Mouse (Mus musculus): ENCODE results near the gene Tsen15. TPM values are rescaled to one million over a fixed set of nuclear protein-coding genes. Genes with fewer than 3 reads are reported as not detected.

The Tsen15 gene
- polyA plus RNA-seq, 1 experiment from 2014 or later, result 87.7 TPM

DNA sequence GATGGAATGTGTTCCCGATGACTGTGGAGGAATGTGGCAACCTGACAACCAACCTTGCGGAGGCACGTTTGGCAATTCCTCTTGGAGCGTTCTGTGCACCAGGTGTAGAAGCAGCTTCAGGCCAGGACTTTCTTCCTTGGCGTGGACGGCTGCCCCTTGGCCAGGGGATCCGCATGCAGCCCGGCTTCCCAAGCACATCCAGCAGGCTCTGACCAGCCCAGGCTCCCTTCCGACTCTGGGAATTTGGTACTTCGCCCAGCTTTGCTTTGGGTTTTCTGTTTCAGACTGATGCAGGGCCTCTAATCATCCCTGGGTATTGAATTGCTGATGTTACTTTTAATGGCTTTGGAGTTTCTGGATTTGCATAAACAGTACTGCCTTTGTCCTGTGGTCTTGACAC is 28.0 kb upstream of the Tsen15 start:
- H3K9me3 ChIP-seq (ENCODE audit: control insufficient read depth, low read depth, low read length), result peaks cover 5% of the 10 kb centered on the region; the same call in 1 of the 2 replicates
- H3K4me3 ChIP-seq (ENCODE audit: low read depth, low read length), result no peak overlapping the region
- ATAC-seq (ENCODE audit: insufficient number of reproducible peaks, insufficient read depth, low FRiP score, low read depth), result no peak
- no peak overlapping the region for H3K9ac ChIP-seq (replicated peaks; ENCODE audit: low read depth, low read length)
- no peak overlapping the region for H3K4me2 ChIP-seq (replicated peaks; ENCODE audit: low read depth, low read length)
- no peaks in the 10 kb centered on the region for H3K27me3 ChIP-seq (ENCODE audit: control insufficient read depth, insufficient read depth, low read length)
- H3K4me1 ChIP-seq (ENCODE audit: control insufficient read depth, insufficient read depth, low read length), result peaks cover 15% of the 10 kb centered on the region
- WGBS, result 76% methylated on average over 10 of the region's 10 CpGs
- no peaks in the 10 kb centered on the region for H3K36me3 ChIP-seq (ENCODE audit: control insufficient read depth, insufficient read depth, low read length)
- H3K27ac ChIP-seq (ENCODE audit: low read length), result no peak overlapping the region

DNA sequence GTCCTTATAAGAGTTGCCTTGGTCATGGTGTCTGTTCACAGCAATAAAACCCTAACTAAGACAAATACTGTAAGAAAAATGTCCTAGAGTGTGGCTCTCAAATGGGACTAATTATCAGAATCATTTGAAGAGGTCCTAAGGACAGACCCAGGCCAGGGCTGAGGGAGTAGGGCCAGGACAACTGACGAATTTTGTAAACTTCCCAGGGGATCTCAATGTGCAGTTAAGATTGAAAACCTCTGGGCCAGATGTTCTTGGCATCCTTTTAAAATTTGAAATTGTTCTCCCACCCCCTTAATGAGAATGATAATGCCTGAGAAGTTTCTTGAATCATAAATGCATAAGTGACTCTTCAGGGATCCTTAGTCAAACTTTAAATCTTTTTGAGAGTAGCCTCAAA is 27.5 kb upstream of the Tsen15 start:
- Histone ChIP-seq H3K4me3 (ENCODE audit: low read depth, low read length) (no peak overlapping the region), H3K4me1 (ENCODE audit: control insufficient read depth, insufficient read depth, low read length) (peaks cover 15% of the 10 kb centered on the region), H3K9me3 (ENCODE audit: control insufficient read depth, low read depth, low read length) (peaks cover 5% of the 10 kb centered on the region; the same call in 1 of the 2 replicates), H3K27ac (ENCODE audit: low read length) (no peak overlapping the region), H3K9ac (replicated peaks; ENCODE audit: low read depth, low read length) (no peak overlapping the region), H3K27me3 (ENCODE audit: control insufficient read depth, insufficient read depth, low read length) (no peaks in the 10 kb centered on the region), H3K36me3 (ENCODE audit: control insufficient read depth, insufficient read depth, low read length) (no peaks in the 10 kb centered on the region), H3K4me2 (replicated peaks; ENCODE audit: low read depth, low read length) (no peak overlapping the region)
- WGBS, result 74% methylated on average over 1 of the region's 1 CpGs
- no peak for ATAC-seq (ENCODE audit: insufficient number of reproducible peaks, insufficient read depth, low FRiP score, low read depth)

DNA sequence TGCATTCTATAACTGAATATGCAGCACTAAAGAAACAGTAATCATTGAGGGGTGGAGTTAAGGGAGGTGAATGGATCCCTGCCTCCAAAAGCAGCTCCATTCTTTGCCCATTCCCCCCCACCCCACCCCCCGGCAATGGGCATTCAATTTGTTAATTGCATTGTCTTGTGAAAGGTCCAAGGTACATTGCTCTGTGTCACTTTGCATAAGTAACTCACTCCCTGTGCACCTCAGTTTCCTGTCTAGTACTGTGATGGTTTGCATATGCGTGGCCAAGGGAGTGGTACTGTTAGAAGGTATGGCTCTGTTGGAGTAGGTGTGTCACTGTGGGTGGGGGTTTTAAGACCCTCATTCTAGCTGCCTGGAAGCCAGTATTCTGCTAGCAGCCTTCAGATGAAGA is 26.6 kb upstream of the Tsen15 start:
- ATAC-seq (ENCODE audit: insufficient number of reproducible peaks, insufficient read depth, low FRiP score, low read depth), result no peak
- peaks cover 15% of the 10 kb centered on the region; the same call in 1 of the 2 replicates for H3K4me1 ChIP-seq (ENCODE audit: control insufficient read depth, insufficient read depth, low read length)
- WGBS, result 92% methylated on average over 2 of the region's 2 CpGs
- H3K4me3 ChIP-seq (ENCODE audit: low read depth, low read length), result no peak overlapping the region
- H3K4me2 ChIP-seq (replicated peaks; ENCODE audit: low read depth, low read length), result no peak overlapping the region
- no peak overlapping the region for H3K27ac ChIP-seq (ENCODE audit: low read length)
- H3K9ac ChIP-seq (replicated peaks; ENCODE audit: low read depth, low read length), result no peak overlapping the region
- peaks cover 5% of the 10 kb centered on the region; the same call in 1 of the 2 replicates for H3K9me3 ChIP-seq (ENCODE audit: control insufficient read depth, low read depth, low read length)
- no peaks in the 10 kb centered on the region for H3K36me3 ChIP-seq (ENCODE audit: control insufficient read depth, insufficient read depth, low read length)
- no peaks in the 10 kb centered on the region for H3K27me3 ChIP-seq (ENCODE audit: control insufficient read depth, insufficient read depth, low read length)

DNA sequence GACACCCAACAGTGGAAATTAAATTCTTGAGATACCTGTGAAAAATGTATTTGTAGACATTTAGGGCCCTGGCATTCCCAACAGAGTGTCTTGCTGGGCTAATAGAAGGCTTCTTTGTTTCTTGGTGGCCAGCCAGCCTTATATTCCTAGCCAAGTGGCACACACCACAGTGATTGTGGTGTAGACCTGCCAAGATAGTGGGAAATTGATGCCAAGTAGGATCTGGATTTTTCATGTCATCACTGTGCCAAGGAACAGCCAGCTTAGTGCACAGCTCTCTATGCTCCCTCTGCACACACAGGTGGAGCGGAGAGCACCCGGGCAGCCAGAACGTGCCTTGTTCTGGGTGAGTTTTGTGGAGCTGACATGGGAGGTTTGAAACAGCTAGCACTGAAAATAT is 24.2 kb upstream of the Tsen15 start:
- Histone ChIP-seq H3K27me3 (ENCODE audit: control insufficient read depth, insufficient read depth, low read length) (no peaks in the 10 kb centered on the region), H3K27ac (ENCODE audit: low read length) (no peak overlapping the region), H3K4me1 (ENCODE audit: control insufficient read depth, insufficient read depth, low read length) (0 out of 2 replicates have a peak, but pooled peaks cover 6% of the 10 kb centered on the region), H3K9ac (replicated peaks; ENCODE audit: low read depth, low read length) (no peak overlapping the region), H3K36me3 (ENCODE audit: control insufficient read depth, insufficient read depth, low read length) (no peaks in the 10 kb centered on the region), H3K4me3 (ENCODE audit: low read depth, low read length) (no peak overlapping the region), H3K9me3 (ENCODE audit: control insufficient read depth, low read depth, low read length) (peaks cover 5% of the 10 kb centered on the region; the same call in 1 of the 2 replicates), H3K4me2 (replicated peaks; ENCODE audit: low read depth, low read length) (no peak overlapping the region)
- ATAC-seq (ENCODE audit: insufficient number of reproducible peaks, insufficient read depth, low FRiP score, low read depth), result no peak
- WGBS, result 89% methylated on average over 3 of the region's 3 CpGs

DNA sequence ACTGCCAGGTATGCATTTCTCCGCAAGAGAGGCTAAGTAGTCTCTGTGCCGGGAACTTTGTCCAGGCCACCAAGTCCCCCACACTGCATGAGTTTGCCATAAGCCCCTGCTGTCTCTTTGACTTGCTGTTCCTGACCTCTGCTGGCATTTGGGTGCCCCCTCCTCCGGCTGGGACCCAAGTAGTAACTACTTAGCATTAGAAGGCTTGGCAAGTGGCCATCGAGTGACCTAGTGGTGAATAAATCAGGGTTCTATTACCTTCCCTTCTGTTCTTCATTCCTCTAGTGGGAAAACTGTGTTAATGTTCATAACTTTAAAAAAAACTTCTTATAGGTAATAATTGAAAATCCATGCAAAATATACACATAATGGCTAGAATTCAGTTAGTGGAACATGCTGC is 22.9 kb upstream of the Tsen15 start:
- Histone ChIP-seq H3K4me3 (ENCODE audit: low read depth, low read length) (no peak overlapping the region), H3K27ac (ENCODE audit: low read length) (no peak overlapping the region), H3K36me3 (ENCODE audit: control insufficient read depth, insufficient read depth, low read length) (no peaks in the 10 kb centered on the region), H3K4me1 (ENCODE audit: control insufficient read depth, insufficient read depth, low read length) (0 out of 2 replicates have a peak, but pooled peaks cover 3% of the 10 kb centered on the region), H3K9ac (replicated peaks; ENCODE audit: low read depth, low read length) (no peak overlapping the region), H3K4me2 (replicated peaks; ENCODE audit: low read depth, low read length) (no peak overlapping the region), H3K27me3 (ENCODE audit: control insufficient read depth, insufficient read depth, low read length) (no peaks in the 10 kb centered on the region), H3K9me3 (ENCODE audit: control insufficient read depth, low read depth, low read length) (peaks cover 5% of the 10 kb centered on the region; the same call in 1 of the 2 replicates)
- no peak for ATAC-seq (ENCODE audit: insufficient number of reproducible peaks, insufficient read depth, low FRiP score, low read depth)
- WGBS, result 81% methylated on average over 4 of the region's 4 CpGs

DNA sequence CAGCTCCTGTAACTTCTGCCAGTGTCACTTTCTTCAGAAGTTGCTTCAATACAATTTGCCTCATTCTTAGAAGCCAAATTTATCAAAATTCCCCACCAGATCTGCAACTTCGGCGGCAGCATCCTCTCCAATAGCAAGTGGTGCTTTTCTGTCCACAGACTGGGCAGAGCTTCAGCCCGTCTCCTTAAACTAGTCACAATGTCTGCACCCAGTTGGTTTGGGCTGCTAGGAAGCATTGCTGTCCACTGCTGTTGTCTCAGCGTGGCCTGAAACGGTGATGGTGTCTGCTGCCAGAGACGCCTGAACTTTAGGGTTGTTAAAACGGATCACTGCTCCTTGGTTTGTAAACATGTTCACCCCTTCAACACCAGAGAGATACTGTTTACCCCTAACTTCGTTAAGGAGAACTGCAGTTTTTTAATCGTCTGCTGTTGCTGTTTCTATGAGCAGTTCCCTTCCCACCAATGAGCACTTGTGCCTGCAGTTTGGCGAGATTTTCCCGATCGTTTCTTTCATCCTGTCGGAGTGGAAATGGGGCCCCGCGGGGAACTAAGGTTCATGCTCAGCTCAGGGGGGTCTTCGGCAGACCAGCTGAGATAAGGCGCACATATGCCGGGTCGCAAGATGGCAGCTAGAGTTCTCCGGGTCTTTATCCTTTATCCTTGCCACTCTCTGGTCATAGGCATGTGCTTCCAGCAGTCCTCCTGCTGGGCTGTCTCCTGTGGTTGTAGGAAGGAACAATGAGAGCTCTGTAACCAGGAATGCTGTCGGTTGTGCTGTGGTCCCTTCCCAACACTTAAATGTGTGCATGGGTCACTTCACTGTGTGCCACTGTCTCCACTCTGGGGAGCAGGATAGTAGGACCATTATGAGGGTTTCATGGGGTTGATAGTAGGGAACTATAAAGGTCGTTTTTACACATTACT is 20.8 kb upstream of the Tsen15 start:
- H3K36me3 ChIP-seq (ENCODE audit: control insufficient read depth, insufficient read depth, low read length), result no peaks in the 10 kb centered on the region
- 0 out of 2 replicates have a peak, but pooled peaks cover 3% of the 10 kb centered on the region for H3K4me1 ChIP-seq (ENCODE audit: control insufficient read depth, insufficient read depth, low read length)
- H3K4me2 ChIP-seq (replicated peaks; ENCODE audit: low read depth, low read length), result peak overlapping the region; percentile 31
- 0 out of 2 replicates have a peak overlapping the region, but pooled peaks have one; percentile 25 for H3K9ac ChIP-seq (replicated peaks; ENCODE audit: low read depth, low read length)
- WGBS, result 41% methylated on average over 22 of the region's 22 CpGs
- H3K27ac ChIP-seq (ENCODE audit: low read length), result no peak overlapping the region
- no peaks in the 10 kb centered on the region for H3K27me3 ChIP-seq (ENCODE audit: control insufficient read depth, insufficient read depth, low read length)
- no peak for ATAC-seq (ENCODE audit: insufficient number of reproducible peaks, insufficient read depth, low FRiP score, low read depth)
- H3K4me3 ChIP-seq (ENCODE audit: low read depth, low read length), result no peak overlapping the region
- peaks cover 2% of the 10 kb centered on the region; the same call in 1 of the 2 replicates for H3K9me3 ChIP-seq (ENCODE audit: control insufficient read depth, low read depth, low read length)

DNA sequence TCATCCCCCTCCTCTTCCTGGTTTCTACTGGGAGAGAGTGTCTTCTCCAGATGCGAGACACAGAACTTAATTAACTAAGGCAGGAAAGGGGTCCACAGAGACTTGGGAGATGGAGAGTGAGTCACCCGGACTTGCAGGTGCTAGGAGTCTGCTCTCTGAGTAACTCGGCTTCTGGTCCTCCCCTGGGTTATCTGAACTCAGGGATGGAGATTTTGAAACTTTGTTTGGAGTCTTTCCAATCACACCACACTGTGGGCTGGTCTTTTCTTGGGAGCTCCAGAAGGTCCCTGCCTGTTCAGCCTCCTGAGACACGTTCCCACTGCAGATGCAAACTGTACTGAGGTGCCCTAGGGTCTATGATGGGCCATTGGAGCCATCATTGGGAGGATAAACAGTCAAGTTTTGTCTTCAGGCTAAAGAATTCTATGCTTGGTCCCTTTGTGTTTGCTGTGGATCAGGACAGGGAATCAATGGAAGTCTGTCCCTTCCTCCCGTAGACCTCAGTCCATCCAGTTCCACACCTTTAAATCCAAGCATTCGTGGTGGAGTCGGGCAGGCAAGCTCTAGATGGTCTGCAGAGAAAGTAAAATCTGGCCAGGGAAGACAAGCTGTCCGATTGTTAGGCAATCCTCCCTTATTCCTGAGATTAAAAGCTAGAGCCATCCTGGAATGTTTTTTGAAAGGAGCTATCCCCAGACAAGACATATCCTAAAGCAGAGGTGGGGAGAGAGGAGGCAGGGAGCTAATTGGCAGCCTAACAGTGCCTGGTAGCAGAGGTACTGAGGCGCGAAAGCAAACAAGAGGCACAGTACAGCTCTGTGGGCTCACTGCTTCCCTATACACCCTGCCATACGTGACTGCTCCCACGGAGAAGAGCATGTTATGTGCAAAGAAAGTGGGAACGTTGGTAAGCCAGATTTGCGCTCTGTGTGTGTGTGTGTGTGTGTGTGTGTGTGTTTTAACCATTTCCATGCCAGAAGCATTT is 14.4 kb upstream of the Tsen15 start:
- Histone ChIP-seq H3K9me3 (ENCODE audit: control insufficient read depth, low read depth, low read length) (no peaks in the 10 kb centered on the region; the same call in 1 of the 2 replicates), H3K27me3 (ENCODE audit: control insufficient read depth, insufficient read depth, low read length) (peaks cover 10% of the 10 kb centered on the region; the same call in 1 of the 2 replicates), H3K27ac (ENCODE audit: low read length) (no peak overlapping the region), H3K9ac (replicated peaks; ENCODE audit: low read depth, low read length) (no peak overlapping the region), H3K36me3 (ENCODE audit: control insufficient read depth, insufficient read depth, low read length) (no peaks in the 10 kb centered on the region), H3K4me2 (replicated peaks; ENCODE audit: low read depth, low read length) (peak overlapping the region; percentile 78), H3K4me3 (ENCODE audit: low read depth, low read length) (peak overlapping the region; percentile 51), H3K4me1 (ENCODE audit: control insufficient read depth, insufficient read depth, low read length) (0 out of 2 replicates have a peak, but pooled peaks cover 4% of the 10 kb centered on the region)
- 26% methylated on average over 14 of the region's 14 CpGs for WGBS
- no peak for ATAC-seq (ENCODE audit: insufficient number of reproducible peaks, insufficient read depth, low FRiP score, low read depth)

Data from stomach, embryonic 14.5 days (tissue).